8 mouse cellular contexts compared by ENCODE assay signal in the genomic region with DNA sequence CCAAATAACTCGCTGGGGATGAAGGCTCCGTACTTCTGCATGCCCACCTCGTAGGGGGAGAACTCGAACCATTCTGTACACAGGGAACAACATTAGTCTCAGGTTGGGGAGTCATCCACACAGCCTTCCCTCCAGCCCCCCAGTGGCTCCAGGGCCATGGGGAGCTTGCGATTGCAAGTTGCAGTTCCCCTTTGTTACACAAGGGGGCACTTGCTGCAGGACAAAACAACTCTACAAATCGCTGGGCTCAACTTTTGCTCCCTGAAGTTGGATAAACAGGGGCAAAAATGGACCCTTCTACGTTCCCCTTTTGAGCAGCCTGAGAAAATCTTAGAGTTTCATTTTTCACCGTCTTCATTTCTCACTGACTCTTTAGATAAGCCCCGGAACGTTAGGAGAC. TPM values are rescaled to one million over a fixed set of nuclear protein-coding genes. Genes with fewer than 3 reads are reported as not detected.
A peak's percentile ranks its signal among the peaks of the same experiment; 100 is the strongest.
DNase-seq lines count a peak whose midpoint lies in the region; ATAC-seq lines count a peak whose summit lies in the region.

No protein-coding gene starts in this region.

- H3K4me1 ChIP-seq in kidney, embryonic 16.5 days (ENCODE audit: insufficient read depth, low read length), result no peaks in the 10 kb centered on the region
- no peaks in the 10 kb centered on the region for H3K4me1 ChIP-seq in limb, embryonic 10.5 days

- H3K27ac ChIP-seq in kidney, embryonic 16.5 days (ENCODE audit: low read length), result no peak overlapping the region
- H3K27ac ChIP-seq in limb, embryonic 10.5 days, result no peak overlapping the region

- H3K4me3 ChIP-seq in kidney, embryonic 16.5 days (ENCODE audit: low read length), result no peak overlapping the region
- no peak overlapping the region for H3K4me3 ChIP-seq in limb, embryonic 10.5 days

- H3K36me3 ChIP-seq in kidney, embryonic 16.5 days (ENCODE audit: insufficient read depth, low read length), result no peaks in the 10 kb centered on the region
- no peaks in the 10 kb centered on the region for H3K36me3 ChIP-seq in limb, embryonic 10.5 days

- no peaks in the 10 kb centered on the region for H3K27me3 ChIP-seq in kidney, embryonic 16.5 days (ENCODE audit: insufficient read depth, low read length)
- H3K27me3 ChIP-seq in limb, embryonic 10.5 days (ENCODE audit: low read depth, poor library complexity, severe bottlenecking), result no peaks in the 10 kb centered on the region

- intact Hi-C loops in heart, postnatal 25 days (cut with DNase I), result loop anchor here (2.0 to 5.0 kb wide), 3 partner anchors 91 to 201 kb away; a partner anchor contains a TSS

- no peak overlapping the region for H3K4me2 ChIP-seq in kidney, embryonic 16.5 days (replicated peaks; ENCODE audit: low read depth, low read length)

- 23% methylated on average over 10 of the region's 10 CpGs for WGBS in kidney, embryonic 16.5 days
- WGBS in limb, embryonic 10.5 days, result 22% methylated on average over 10 of the region's 10 CpGs

- no peaks in the 10 kb centered on the region for H3K9me3 ChIP-seq in kidney, embryonic 16.5 days (ENCODE audit: low read length)
- no peaks in the 10 kb centered on the region for H3K9me3 ChIP-seq in limb, embryonic 10.5 days (replicated peaks)

- ATAC-seq in kidney, embryonic 16.5 days (ENCODE audit: low FRiP score, low TSS enrichment), result no peak
- 0 out of 2 replicates have a peak, but pooled peaks have one; percentile 45 for ATAC-seq in common myeloid progenitor, adult 5-6 weeks (replicated peaks; ENCODE audit: low read depth, poor library complexity, severe bottlenecking)

- peak; percentile 52 for DNase-seq in kidney, adult 18-20 months
- peak; percentile 57 for DNase-seq in adipocyte (ENCODE audit: low spot score)
- DNase-seq in heart, postnatal 25 days (ENCODE audit: low spot score), result peak; percentile 9
- peak; percentile 61 for DNase-seq in limb, embryonic 10.5 days (ENCODE audit: low spot score)
- DNase-seq in natural killer cell, adult 2 months (ENCODE audit: low spot score in 2 of 2), result peak; percentile 12 to 43
- peak; percentile 48 for DNase-seq in thymus, postnatal 0 days (ENCODE audit: low spot score)

- H3K9ac ChIP-seq in kidney, embryonic 16.5 days (replicated peaks; ENCODE audit: low read length), result no peak overlapping the region

RNA-seq across cellular contexts. Expression of a gene that starts 19.3 kb away (rescaled TPM):
- polyA plus RNA-seq in kidney, embryonic 16.5 days (2015; fragmentation: Nextera tagmentation; extraction: Ambion mirVana), result 50.4 and 54.0 TPM in 2 replicates
- 28.3 and 31.0 TPM in 2 replicates for total RNA-seq in common myeloid progenitor, adult 5-6 weeks (2017)
- 100 to 1,000 TPM; 377 to 459 TPM for total RNA-seq in heart, postnatal 25 days (2021)
- 25.3 and 27.5 TPM in 2 replicates for polyA plus RNA-seq in limb, embryonic 10.5 days (2016; fragmentation: Nextera tagmentation; extraction: Ambion mirVana)
- polyA plus RNA-seq in thymus, postnatal 0 days (2015; fragmentation: Nextera tagmentation; extraction: Ambion mirVana), result 33.4 and 34.5 TPM in 2 replicates

Comparison
In these comparisons a context has a peak if more than half of its experiments do, and no peak if none do; other contexts are left out.
1. DNase-seq: peak in every context shown above with its lines; median percentile 61 in limb, embryonic 10.5 days; 57 in adipocyte; 52 in kidney, adult 18-20 months; 48 in thymus, postnatal 0 days; 28 in natural killer cell, adult 2 months; 9 in heart, postnatal 25 days.